In genomic region chr19:36789873-36790733, GRCm38 (mm10) we compare ENCODE assay signal across 7 mouse cellular contexts. TPM values are rescaled to one million over a fixed set of nuclear protein-coding genes. Genes with fewer than 3 reads are reported as not detected.
DNase-seq lines count a peak whose midpoint lies in the region; ATAC-seq and TF ChIP-seq lines count a peak whose summit lies in the region.

No protein-coding gene starts in this region.

- H3K9me3 ChIP-seq in hindbrain, postnatal 0 days (ENCODE audit: low read length) = no peaks in the 10 kb centered on the region

- 52% methylated on average over 17 of the region's 17 CpGs for WGBS in hindbrain, postnatal 0 days

- no peak overlapping the region for H3K4me3 ChIP-seq in hindbrain, postnatal 0 days (ENCODE audit: low read length)

- no peaks in the 10 kb centered on the region for H3K27me3 ChIP-seq in hindbrain, postnatal 0 days (ENCODE audit: insufficient read depth, low read length)

- peaks cover 5% of the 10 kb centered on the region; the same call in 1 of the 2 replicates for H3K4me1 ChIP-seq in hindbrain, postnatal 0 days (ENCODE audit: insufficient read depth, low read length)

- H3K4me2 ChIP-seq in hindbrain, postnatal 0 days (ENCODE audit: low read depth, low read length) = no peak overlapping the region

- no peak for TF ChIP-seq CTCF in hindbrain, postnatal 0 days (IDR thresholded peaks at IDR 0.05; ENCODE audit: low read depth)

- 0 out of 2 replicates have a peak overlapping the region, but pooled peaks have one; percentile 32 for H3K27ac ChIP-seq in hindbrain, postnatal 0 days

- peak; percentile 74 for ATAC-seq in hindbrain, postnatal 0 days
- no peak for ATAC-seq in monocyte, adult 5-6 weeks (replicated peaks; ENCODE audit: insufficient number of reproducible peaks, low FRiP score, low TSS enrichment, poor library complexity, severe bottlenecking)

- no peaks in the 10 kb centered on the region for H3K36me3 ChIP-seq in hindbrain, postnatal 0 days (ENCODE audit: insufficient read depth, low read length)

- no peak overlapping the region for H3K9ac ChIP-seq in hindbrain, postnatal 0 days (replicated peaks; ENCODE audit: low read length)

- peak; percentile 12 for DNase-seq in right cerebral cortex, adult 18-20 months
- DNase-seq in right cerebral cortex, postnatal 36 days (ENCODE audit: low spot score in 2 of 2) = no peak
- DNase-seq in cerebellum, postnatal 36 days = peak; percentile 20 to 31
- DNase-seq in hindbrain, postnatal 0 days (ENCODE audit: low spot score) = peak; percentile 78
- peak; percentile 75 for DNase-seq in lung, postnatal 10 days
- no peak for DNase-seq in embryo, embryonic 10.5 days (ENCODE audit: low spot score)

RNA-seq across cellular contexts. Expression of gene Tnks2, which starts 43.9 kb away (rescaled TPM):
- 128 and 138 TPM in 2 replicates for total RNA-seq in hindbrain, postnatal 0 days (2014; rRNA removed)
- 26.1 and 28.7 TPM in 2 replicates for polyA plus RNA-seq in hindbrain, postnatal 0 days (2015; fragmentation: Nextera tagmentation; extraction: Ambion mirVana)
- total RNA-seq in monocyte, adult 5-6 weeks (2017) = 175 to 230 TPM (median 207 TPM) in 3 replicates

RNA-seq across cellular contexts. Expression of gene Ppp1r3c, which starts 53.6 kb away (rescaled TPM):
- total RNA-seq in hindbrain, postnatal 0 days (2014; rRNA removed) = 27.2 and 33.6 TPM in 2 replicates
- polyA plus RNA-seq in hindbrain, postnatal 0 days (2015; fragmentation: Nextera tagmentation; extraction: Ambion mirVana) = 12.9 and 14.8 TPM in 2 replicates
- not detected in 3 replicates for total RNA-seq in monocyte, adult 5-6 weeks (2017)

Comparison
In these comparisons a context has a peak if more than half of its experiments do, and no peak if none do; other contexts are left out.
1. DNase-seq: peak in right cerebral cortex, adult 18-20 months (single experiment), cerebellum, postnatal 36 days (2 of 2), hindbrain, postnatal 0 days (single experiment) and lung, postnatal 10 days (single experiment); none in right cerebral cortex, postnatal 36 days (0 of 2) and embryo, embryonic 10.5 days (single experiment).
2. RNA of gene Ppp1r3c, which starts 53.6 kb away (total RNA-seq): 27.2 to 33.6 TPM in hindbrain, postnatal 0 days; not detected in monocyte, adult 5-6 weeks; every median in the first group is over 10 times any median in the second.